Mouse (Mus musculus) embryonic facial prominence, embryonic 13.5 days (tissue): ENCODE data around the gene Pdcd2l. TPM values are rescaled to one million over a fixed set of nuclear protein-coding genes. Genes with fewer than 3 reads are reported as not detected.
"Not testable (repeated sequence)": the region's sequence is repeated elsewhere in the genome, so short reads cannot be mapped to it uniquely, and the experiment has no call there.

Source experiments
- ATAC-seq: fragments of 200-750 bp; cut with Nextera tagmentation; 2 replicates; pipeline ENCODE4 v1.8.0; 2017; ENCODE audit warnings: low read depth; ENCODE audit not compliant: insufficient number of reproducible peaks, insufficient read depth, low FRiP score, low TSS enrichment
- H3K27ac ChIP-seq: fragments of 300-500 bp; sonication (generic); 2 replicates; pipeline ENCODE4 v1.5.1; 2015; ENCODE audit warnings: moderate library complexity, mild to moderate bottlenecking, inconsistent platforms
- H3K27me3 ChIP-seq: fragments of 300-500 bp; sonication (generic); 2 replicates; pipeline ENCODE4 v1.6.1; 2015; ENCODE audit warnings: mild to moderate bottlenecking, inconsistent platforms
- H3K36me3 ChIP-seq: fragments of 300-500 bp; sonication (generic); 2 replicates; pipeline ENCODE4 v1.6.1; 2015; ENCODE audit warnings: mild to moderate bottlenecking, inconsistent platforms
- H3K4me1 ChIP-seq: fragments of 300-500 bp; sonication (generic); 2 replicates; pipeline ENCODE4 v1.6.1; 2015; ENCODE audit warnings: inconsistent platforms
- H3K4me2 ChIP-seq: fragments of 300-500 bp; sonication (generic); 2 replicates; pipeline ENCODE4 v1.6.1; 2015; ENCODE audit warnings: moderate library complexity, mild to moderate bottlenecking, inconsistent platforms
- H3K4me3 ChIP-seq: fragments of 300-500 bp; sonication (generic); 2 replicates; pipeline ENCODE4 v1.5.1; 2015; ENCODE audit warnings: mild to moderate bottlenecking, inconsistent platforms
- H3K9ac ChIP-seq: fragments of 300-500 bp; sonication (generic); 2 replicates; pipeline ENCODE4 v1.6.1; 2015; ENCODE audit warnings: mild to moderate bottlenecking, inconsistent platforms
- H3K9me3 ChIP-seq: fragments of 300-500 bp; sonication (generic); 2 replicates; pipeline ENCODE4 v1.6.1; 2016; ENCODE audit warnings: inconsistent platforms
- WGBS: fragments of 180-500 bp; shearing (Covaris S2); methylation state at CpG from one replicate; pipeline ENCODE4 v1.1.7; 2015; ENCODE audit warnings: mixed read lengths; 5-methylcytosine and 5-hydroxymethylcytosine counted together
- polyA plus RNA-seq: library from polyadenylated mRNA; unstranded; fragments of >200 nt; fragmentation: Nextera tagmentation; extraction: Ambion mirVana; gene quantifications from 2 replicates; pipeline ENCODE4 v1.2.1, GENCODE M21; 2015

Gene Pdcd2l
- polyA plus RNA-seq, 1 experiment from 2014 or later, result 59.4 TPM

GRCm38 (mm10) chr7:34206331-34206730 lies 9.9 kb upstream of the Pdcd2l start:
- no peak overlapping the region for H3K9ac ChIP-seq
- 91% methylated on average over 6 of the region's 6 CpGs for WGBS
- H3K4me1 ChIP-seq, result no peaks in the 10 kb centered on the region
- no peaks in the 10 kb centered on the region for H3K27me3 ChIP-seq
- peaks cover 100% of the 10 kb centered on the region for H3K36me3 ChIP-seq
- no peak for ATAC-seq
- H3K4me3 ChIP-seq, result no peak overlapping the region
- H3K4me2 ChIP-seq, result no peak overlapping the region
- H3K27ac ChIP-seq, result no peak overlapping the region
- no peaks in the 10 kb centered on the region for H3K9me3 ChIP-seq

DNA sequence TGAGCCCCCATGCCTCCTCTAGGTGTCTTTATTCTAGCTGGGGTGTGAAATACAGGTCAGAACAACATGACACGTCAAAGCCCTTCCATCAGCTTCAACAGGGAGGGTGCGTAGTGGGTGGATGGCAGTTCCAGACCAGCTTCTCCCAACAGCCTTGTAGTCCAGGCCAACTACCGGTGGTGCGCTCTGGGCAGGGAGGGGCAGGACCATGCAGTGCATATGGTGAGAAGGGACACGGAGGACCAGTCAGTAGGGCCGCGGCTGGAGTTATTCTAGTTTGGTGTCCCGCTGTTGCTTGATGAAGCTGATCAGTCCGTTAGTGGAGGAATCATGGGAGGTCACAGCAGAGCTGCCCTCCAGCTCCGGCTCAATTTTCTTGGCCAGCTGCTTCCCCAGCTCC lies 5.7 kb upstream of the Pdcd2l start:
- not testable (repeated sequence) for H3K4me1 ChIP-seq, H3K9me3 ChIP-seq, H3K27me3 ChIP-seq, H3K4me3 ChIP-seq, H3K9ac ChIP-seq, H3K27ac ChIP-seq, H3K4me2 ChIP-seq, ATAC-seq
- WGBS, result 93% methylated on average over 10 of the region's 10 CpGs
- peaks cover 69% of the 10 kb centered on the region for H3K36me3 ChIP-seq

- H3K9me3 ChIP-seq, result no peaks in the 10 kb centered on the region
- no peak overlapping the region for H3K27ac ChIP-seq
- no peak for ATAC-seq
- 97% methylated on average over 2 of the region's 2 CpGs for WGBS
- no peak overlapping the region for H3K4me2 ChIP-seq
- H3K36me3 ChIP-seq, result peaks cover 56% of the 10 kb centered on the region
- no peaks in the 10 kb centered on the region for H3K27me3 ChIP-seq
- no peak overlapping the region for H3K4me3 ChIP-seq
- H3K9ac ChIP-seq, result no peak overlapping the region
- no peaks in the 10 kb centered on the region for H3K4me1 ChIP-seq
Observed at GRCm38 (mm10) chr7:34200829-34201228, 4.4 kb upstream of the Pdcd2l start.

DNA sequence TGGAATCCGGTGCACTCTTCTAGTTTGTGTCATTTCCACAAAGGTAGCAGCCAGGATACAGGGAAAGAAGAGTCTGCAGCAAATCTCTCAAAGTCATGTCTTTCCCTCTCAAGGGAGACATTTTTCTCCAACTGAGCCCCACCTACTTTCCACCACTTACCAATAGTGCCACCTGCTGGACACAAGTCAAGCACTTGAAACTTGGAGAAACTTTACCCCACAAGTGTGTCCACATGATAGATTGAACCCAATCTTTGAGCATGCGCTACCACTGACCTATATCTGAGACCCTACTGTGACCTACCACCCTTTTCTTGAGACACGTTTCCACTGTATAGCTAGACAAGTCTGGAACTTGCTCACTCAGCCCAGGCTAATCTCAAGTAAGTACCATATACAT lies 1.9 kb upstream of the Pdcd2l start:
- Histone ChIP-seq H3K36me3 (peaks cover 35% of the 10 kb centered on the region), H3K9ac (no peak overlapping the region), H3K9me3 (no peaks in the 10 kb centered on the region), H3K27me3 (no peaks in the 10 kb centered on the region), H3K4me3 (no peak overlapping the region), H3K27ac (no peak overlapping the region), H3K4me2 (no peak overlapping the region), H3K4me1 (peaks cover 8% of the 10 kb centered on the region)
- ATAC-seq, result no peak
- 50% methylated on average over 3 of the region's 3 CpGs for WGBS

DNA sequence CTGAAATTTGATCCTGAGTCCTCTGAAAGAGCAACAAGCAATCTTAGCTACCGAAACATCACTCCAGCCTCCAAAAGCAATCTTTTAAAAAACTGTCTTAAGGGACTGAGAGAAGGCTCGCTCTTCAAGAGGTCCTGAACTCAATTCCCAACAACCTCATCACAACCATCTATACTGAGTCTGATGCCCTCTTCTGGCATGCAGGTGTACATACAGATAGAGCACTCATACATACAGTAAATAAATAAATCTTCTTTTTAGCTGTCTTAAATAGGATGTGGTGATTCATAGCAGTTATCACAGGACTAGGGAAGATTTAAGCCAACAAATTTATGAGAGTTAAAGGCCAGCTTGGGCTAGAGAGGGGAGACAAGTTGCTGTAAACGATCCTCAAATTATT lies 829 bp downstream of the Pdcd2l start:
- no peak for ATAC-seq
- Histone ChIP-seq H3K27me3 (no peaks in the 10 kb centered on the region), H3K4me2 (peak overlapping the region; percentile 82), H3K4me1 (peaks cover 8% of the 10 kb centered on the region), H3K27ac (no peak overlapping the region), H3K36me3 (peaks cover 23% of the 10 kb centered on the region), H3K4me3 (peak overlapping the region; percentile 98), H3K9ac (peak overlapping the region; percentile 97), H3K9me3 (no peaks in the 10 kb centered on the region)
- WGBS, result 37% methylated on average over 3 of the region's 3 CpGs

DNA sequence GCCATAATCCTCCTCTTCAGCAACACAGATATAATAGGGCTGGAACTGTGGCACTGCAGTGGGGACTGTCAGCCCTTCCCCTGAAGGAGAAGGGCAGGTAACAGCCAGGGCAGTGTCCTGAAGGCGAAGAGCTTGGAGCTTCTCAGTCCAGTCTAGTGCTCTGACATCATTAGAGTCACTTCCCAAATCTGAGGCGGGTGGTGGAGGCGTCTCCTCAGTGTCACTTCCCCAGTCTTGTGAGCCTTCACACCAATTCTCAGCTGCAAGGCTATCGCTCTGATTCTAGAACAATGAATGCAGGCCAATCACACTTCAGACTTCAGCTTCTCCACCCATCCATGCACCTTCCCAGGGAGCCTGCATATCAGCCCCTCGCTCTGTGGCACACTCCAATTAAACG lies 3.6 kb downstream of the Pdcd2l start:
- H3K9ac ChIP-seq, result no peak overlapping the region
- H3K4me1 ChIP-seq, result peaks cover 8% of the 10 kb centered on the region
- no peak overlapping the region for H3K4me3 ChIP-seq
- ATAC-seq, result no peak
- 93% methylated on average over 6 of the region's 6 CpGs for WGBS
- H3K27ac ChIP-seq, result no peak overlapping the region
- no peaks in the 10 kb centered on the region for H3K27me3 ChIP-seq
- no peak overlapping the region for H3K4me2 ChIP-seq
- H3K36me3 ChIP-seq, result peaks cover 41% of the 10 kb centered on the region
- H3K9me3 ChIP-seq, result no peaks in the 10 kb centered on the region

DNA sequence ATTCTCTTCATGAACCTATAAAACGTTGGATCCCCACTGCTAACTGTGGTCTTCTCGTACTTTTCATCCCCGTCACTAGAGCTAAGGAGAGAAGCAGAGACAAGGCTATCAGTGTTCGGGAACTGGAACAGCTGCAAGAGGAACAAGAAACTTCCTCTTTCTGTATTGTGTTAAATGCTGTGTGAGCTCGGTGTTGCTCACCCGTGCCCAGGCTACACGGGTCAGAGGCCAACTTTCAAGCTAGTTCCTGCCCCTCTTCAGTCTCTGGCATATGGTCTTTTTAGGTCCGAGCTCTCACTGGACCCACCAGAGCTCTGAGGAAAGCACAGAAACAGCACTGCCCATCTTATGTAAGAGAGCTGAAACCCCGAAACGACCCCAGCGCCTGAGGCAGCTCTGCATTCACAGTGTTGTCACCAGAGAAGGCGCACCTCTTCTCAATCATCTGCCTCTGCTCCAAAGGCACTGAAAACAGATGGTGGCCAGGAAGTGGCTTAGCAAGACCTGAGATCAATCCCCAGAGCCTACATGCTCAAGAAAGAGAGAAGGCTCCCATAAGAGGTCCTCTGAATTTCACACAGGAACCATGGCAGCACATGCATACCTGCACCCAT lies 7.0 kb downstream of the Pdcd2l start:
- WGBS, result 83% methylated on average over 12 of the region's 12 CpGs
- Histone ChIP-seq H3K36me3 (peaks cover 70% of the 10 kb centered on the region), H3K9ac (no peak overlapping the region), H3K27me3 (no peaks in the 10 kb centered on the region), H3K9me3 (no peaks in the 10 kb centered on the region), H3K4me1 (no peaks in the 10 kb centered on the region), H3K4me3 (no peak overlapping the region), H3K4me2 (no peak overlapping the region), H3K27ac (no peak overlapping the region)
- no peak for ATAC-seq

- Histone ChIP-seq H3K4me3 (no peak overlapping the region), H3K36me3 (peaks cover 52% of the 10 kb centered on the region), H3K9ac (no peak overlapping the region), H3K4me1 (no peaks in the 10 kb centered on the region), H3K27me3 (no peaks in the 10 kb centered on the region), H3K9me3 (no peaks in the 10 kb centered on the region), H3K4me2 (no peak overlapping the region), H3K27ac (no peak overlapping the region)
- 0 out of 2 replicates have a peak, but pooled peaks have one; percentile 48 for ATAC-seq
- 60% methylated on average over 3 of the region's 3 CpGs for WGBS
Observed at GRCm38 (mm10) chr7:34183794-34184193, 12.7 kb downstream of the Pdcd2l start.

DNA sequence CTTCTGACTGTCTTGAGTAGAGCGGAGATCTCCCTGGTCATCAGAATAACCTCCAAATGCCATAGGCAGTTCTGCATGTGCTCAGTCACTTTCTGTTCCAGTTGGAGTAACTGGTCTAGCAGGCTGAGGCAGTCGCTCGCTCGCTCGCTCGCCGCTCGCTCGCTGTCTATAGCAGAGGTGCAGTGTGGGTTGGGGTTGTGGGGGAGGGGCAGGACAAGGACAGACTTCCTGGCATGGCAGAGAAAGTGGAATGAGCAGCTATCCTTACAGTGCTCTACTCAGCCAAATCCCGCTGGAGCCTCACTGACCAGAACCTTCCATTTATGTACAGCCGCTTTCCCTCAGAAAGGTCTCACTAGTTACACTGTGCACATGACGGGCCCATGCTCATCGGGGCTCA lies 13.1 kb downstream of the Pdcd2l start:
- H3K4me3 ChIP-seq, result no peak overlapping the region
- H3K27me3 ChIP-seq, result no peaks in the 10 kb centered on the region
- H3K4me2 ChIP-seq, result no peak overlapping the region
- no peak overlapping the region for H3K27ac ChIP-seq
- peaks cover 48% of the 10 kb centered on the region for H3K36me3 ChIP-seq
- no peaks in the 10 kb centered on the region for H3K9me3 ChIP-seq
- no peaks in the 10 kb centered on the region for H3K4me1 ChIP-seq
- WGBS, result 74% methylated on average over 13 of the region's 13 CpGs
- no peak overlapping the region for H3K9ac ChIP-seq
- 0 out of 2 replicates have a peak, but pooled peaks have one; percentile 26 for ATAC-seq

- 69% methylated on average over 6 of the region's 6 CpGs for WGBS
- not testable (repeated sequence) for H3K27me3 ChIP-seq, H3K9ac ChIP-seq, H3K36me3 ChIP-seq, H3K9me3 ChIP-seq, H3K4me1 ChIP-seq, H3K4me3 ChIP-seq, H3K27ac ChIP-seq, ATAC-seq, H3K4me2 ChIP-seq
Observed at GRCm38 (mm10) chr7:34176241-34176640, 20.2 kb downstream of the Pdcd2l start.

- no peak for ATAC-seq
- no peaks in the 10 kb centered on the region for H3K27me3 ChIP-seq
Observed at GRCm38 (mm10) chr7:34172251-34172650, 24.2 kb downstream of the Pdcd2l start.

GRCm38 (mm10) chr7:34169454-34169853 lies 27.0 kb downstream of the Pdcd2l start, which contains the start of gene Uba2:
Uba2 (minus strand) TSS chr7:34169599.
- Histone ChIP-seq H3K9ac (peak within 1 kb of the TSS; percentile 97), H3K4me3 (peak within 1 kb of the TSS; percentile 78), H3K4me2 (peak within 1 kb of the TSS; percentile 67), H3K4me1 (peaks cover 11% of the 10 kb centered on the region; the same call in 1 of the 2 replicates), H3K9me3 (no peaks in the 10 kb centered on the region), H3K27me3 (no peaks in the 10 kb centered on the region), H3K27ac (peak within 1 kb of the TSS; percentile 93), H3K36me3 (peaks cover 10% of the 10 kb centered on the region)
- ATAC-seq, result no peak
- 78% methylated on average over 3 of the region's 3 CpGs for WGBS

More at GRCm38 (mm10) chr7:34172251-34172650, 24.2 kb downstream of the Pdcd2l start:
- Histone ChIP-seq H3K9ac (no peak overlapping the region), H3K4me1 (0 out of 2 replicates have a peak, but pooled peaks cover 3% of the 10 kb centered on the region), H3K27ac (no peak overlapping the region), H3K36me3 (no peaks in the 10 kb centered on the region), H3K4me3 (no peak overlapping the region), H3K4me2 (no peak overlapping the region), H3K9me3 (no peaks in the 10 kb centered on the region)
- WGBS, result 65% methylated on average over 1 of the region's 1 CpGs
